Mouse (Mus musculus) ovary, postnatal 10 days (tissue): ENCODE measurements at regions not wholly inside any gene's neighbourhood (a gene's known extent, or its start where the extent isn't known, plus 50 kb on each side); places are given as distances from the start of the nearest gene placed in this dataset.

ENCODE experiments used
- DNase-seq: peaks from one replicate; pipeline ENCODE4 v3.0.0; 2022; ENCODE audit warnings: low spot score

DNA sequence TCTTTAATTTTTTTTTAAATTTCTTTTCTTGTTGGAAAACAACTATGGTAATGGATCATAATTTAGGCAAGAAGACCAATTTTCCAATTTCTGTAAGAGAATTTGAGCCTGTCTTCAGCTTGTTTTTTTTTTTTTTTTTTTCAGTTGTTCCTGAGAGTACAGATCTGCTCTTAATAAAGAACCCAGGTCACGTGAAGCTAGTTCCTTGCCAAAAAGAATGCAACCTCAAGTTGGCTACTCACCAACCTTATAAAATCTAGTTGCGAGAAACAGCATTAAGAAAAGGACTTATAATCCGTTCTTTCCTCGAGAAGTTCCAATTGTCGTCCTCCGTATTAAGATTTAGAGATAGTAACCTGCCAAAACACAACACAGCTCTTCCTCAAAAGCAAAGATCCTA, 58.3 kb upstream of the Intu start:
- DNase-seq, result no peak

DNA sequence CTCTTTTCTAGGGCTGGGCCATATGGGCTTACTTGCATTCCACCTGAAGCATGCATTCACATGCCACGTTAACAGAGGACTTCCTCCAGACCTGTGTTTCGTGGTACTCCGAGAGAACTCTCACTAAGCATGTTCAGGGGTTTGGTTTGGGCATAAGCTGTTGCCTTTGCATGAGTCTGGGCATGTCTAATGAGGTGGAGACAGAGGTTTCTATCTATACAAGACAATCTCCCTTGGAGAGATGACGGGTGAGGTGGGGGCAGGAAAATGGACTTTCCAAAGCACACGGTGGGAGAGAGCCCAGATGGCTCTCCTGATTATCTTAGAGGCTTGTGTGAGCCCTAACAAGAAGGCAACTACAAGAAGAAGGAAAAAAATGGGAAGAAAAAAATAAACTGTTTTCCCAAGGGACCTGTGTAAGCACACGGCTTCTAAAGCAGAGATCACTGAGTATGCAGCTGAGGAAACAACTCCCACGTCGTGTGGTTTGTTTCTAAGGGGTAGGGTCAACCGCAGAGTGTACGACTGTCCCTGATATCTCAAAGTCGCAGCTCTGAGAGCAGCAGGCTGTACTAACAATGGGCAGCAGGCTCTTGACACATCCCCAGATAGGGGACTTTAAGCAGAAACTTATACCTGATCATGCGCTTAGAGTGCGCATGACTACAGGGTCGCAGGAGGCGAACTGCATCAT, 50.7 kb upstream of the Intu start:
- DNase-seq, result no peak
